Mouse (Mus musculus): ENCODE measurements around the gene Atxn2. TPM values are rescaled to one million over a fixed set of nuclear protein-coding genes. Genes with fewer than 3 reads are reported as not detected.

The Atxn2 gene
- total RNA-seq, 1 experiment from 2014 or later: 64.1 TPM

GRCm38 (mm10) chr5:121831002-121831601 lies 120.0 kb downstream of the Atxn2 start:
- no peak for ATAC-seq (replicated peaks; ENCODE audit: low read depth, poor library complexity, severe bottlenecking)

- ATAC-seq (replicated peaks; ENCODE audit: low read depth, poor library complexity, severe bottlenecking): no peak
These were observed 121.4 kb downstream of the Atxn2 start for GRCm38 (mm10) chr5:121832376-121833155.

DNA sequence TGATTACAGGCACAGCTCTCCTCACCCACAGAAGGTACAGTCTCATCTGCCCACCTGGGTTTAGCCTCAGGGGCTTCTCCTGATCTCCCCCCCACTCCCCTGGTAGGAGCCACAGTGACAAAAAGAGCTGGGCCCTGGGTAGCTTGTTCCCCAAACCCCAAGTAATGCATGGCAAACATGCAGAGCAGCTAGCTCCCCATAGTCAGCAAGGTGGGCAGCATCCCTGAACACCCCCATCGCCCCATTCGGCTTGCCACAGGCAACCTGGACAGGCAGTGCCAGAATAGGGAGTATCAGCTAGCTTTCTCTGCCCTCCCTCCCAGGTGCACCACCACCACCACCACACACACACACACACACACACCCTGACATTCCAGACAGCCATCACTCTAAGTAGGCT lies 122.0 kb downstream of the Atxn2 start:
- ATAC-seq (replicated peaks; ENCODE audit: low read depth, poor library complexity, severe bottlenecking): no peak

DNA sequence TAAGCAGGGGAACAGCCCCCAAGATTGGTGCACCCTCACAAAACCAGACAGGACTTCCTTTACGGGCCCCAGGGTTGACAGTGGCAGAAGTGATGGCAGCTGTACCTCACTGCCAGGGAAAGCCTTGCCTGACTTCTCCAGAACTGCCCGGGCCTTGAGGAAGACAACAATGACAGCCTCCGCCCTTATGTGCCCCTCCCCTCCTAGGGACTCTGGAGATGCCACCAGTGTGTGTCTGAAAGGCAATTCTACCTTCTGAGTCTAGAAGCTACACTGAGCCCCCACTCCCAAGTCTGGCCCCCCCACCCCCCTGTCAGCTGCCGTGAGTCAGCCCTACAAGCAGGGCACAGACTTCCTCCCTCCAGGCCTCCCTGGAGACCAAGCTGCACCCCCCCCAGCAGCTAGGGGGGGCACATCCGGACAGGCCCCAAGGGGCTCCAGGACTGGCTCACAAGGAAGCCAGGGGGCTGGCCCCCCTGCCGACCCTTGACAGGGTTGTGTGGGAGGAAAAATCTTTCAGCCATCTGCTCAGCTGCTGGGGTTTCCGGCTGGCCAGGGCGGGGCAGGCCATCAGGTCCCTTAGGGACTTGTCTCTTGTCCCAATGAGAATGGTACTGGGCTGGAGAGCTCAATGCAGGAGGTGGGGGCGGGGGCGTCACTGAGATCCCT lies 122.6 kb downstream of the Atxn2 start:
- ATAC-seq (replicated peaks; ENCODE audit: low read depth, poor library complexity, severe bottlenecking): peak; percentile 12

GRCm38 (mm10) chr5:121834241-121834606 lies 123.1 kb downstream of the Atxn2 start:
- ATAC-seq (replicated peaks; ENCODE audit: low read depth, poor library complexity, severe bottlenecking): no peak

- ATAC-seq (replicated peaks; ENCODE audit: low read depth, poor library complexity, severe bottlenecking): no peak
These were observed 124.0 kb downstream of the Atxn2 start for GRCm38 (mm10) chr5:121834991-121835747.

DNA sequence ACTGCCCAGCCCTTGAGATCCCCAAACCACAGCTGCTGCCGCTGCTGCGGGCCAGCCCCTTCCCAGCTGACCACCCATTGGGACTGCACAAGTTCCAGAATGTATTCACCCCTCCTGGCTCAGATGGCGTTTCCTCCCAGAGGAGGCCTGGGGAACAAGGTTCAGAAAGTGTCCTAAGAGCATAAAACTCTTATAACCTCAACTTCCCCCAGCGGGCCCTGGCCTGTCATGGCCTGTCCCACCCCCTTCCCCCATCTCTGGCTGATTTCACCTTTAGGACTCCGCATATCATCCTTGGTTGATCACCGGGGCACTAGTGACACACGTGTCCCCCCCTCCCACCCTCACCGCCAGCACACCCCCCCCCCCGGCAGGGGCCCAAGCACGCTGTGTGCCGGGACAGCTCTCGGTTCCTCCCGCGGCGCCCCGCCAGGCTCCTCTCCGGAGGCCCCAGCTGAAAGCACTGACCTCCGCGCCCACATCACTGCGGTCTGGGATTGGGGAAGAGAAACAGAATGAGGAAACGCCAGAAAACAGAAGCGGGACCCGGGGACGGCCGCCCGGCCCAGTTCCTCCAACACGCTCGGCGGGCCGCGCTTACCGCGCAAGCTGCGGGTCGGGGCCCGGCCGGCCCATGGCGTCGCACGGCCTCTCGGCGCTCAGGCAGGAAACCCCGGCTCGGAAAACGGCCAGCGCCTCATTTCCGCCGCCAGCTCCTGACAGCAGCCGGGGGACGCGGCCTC lies 125.0 kb downstream of the Atxn2 start:
- ATAC-seq (replicated peaks; ENCODE audit: low read depth, poor library complexity, severe bottlenecking): peak; percentile 19; the same call in 1 of the 2 replicates

GRCm38 (mm10) chr5:121836692-121837415 lies 125.7 kb downstream of the Atxn2 start:
- ATAC-seq (replicated peaks; ENCODE audit: low read depth, poor library complexity, severe bottlenecking): peak; percentile 52

GRCm38 (mm10) chr5:121837441-121838340 lies 126.6 kb downstream of the Atxn2 start, which contains the start of gene Sh2b3:
Gene Sh2b3, minus strand, starts transcription at chr5:121837646.
- no peak for ATAC-seq (replicated peaks; ENCODE audit: low read depth, poor library complexity, severe bottlenecking)

GRCm38 (mm10) chr5:121838341-121839127 lies 127.4 kb downstream of the Atxn2 start:
- peak; percentile 36 for ATAC-seq (replicated peaks; ENCODE audit: low read depth, poor library complexity, severe bottlenecking)

- ATAC-seq (replicated peaks; ENCODE audit: low read depth, poor library complexity, severe bottlenecking): no peak
These were observed 128.0 kb downstream of the Atxn2 start for GRCm38 (mm10) chr5:121839128-121839473.

DNA sequence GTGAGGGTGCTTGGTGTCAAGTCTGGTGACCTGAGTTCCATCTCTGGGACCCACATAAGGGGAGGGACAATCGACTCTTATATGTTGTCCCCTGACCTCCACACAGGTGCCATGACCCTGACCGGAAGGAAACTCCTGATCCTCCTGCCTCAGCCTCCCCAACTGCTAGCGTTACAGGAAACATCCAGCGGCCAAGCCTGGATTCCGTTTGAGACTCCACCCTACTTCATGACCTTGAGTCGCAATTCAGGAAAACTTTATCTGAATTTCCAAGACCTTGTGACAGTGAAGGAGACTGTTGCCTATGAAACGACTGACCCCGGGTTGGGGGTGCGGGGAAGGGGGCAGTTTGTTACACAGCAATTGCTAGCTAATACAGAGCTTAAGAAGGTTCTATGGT lies 130.4 kb downstream of the Atxn2 start:
- ATAC-seq (replicated peaks; ENCODE audit: low read depth, poor library complexity, severe bottlenecking): no peak

- no peak for ATAC-seq (replicated peaks; ENCODE audit: low read depth, poor library complexity, severe bottlenecking)
These were observed 130.8 kb downstream of the Atxn2 start for GRCm38 (mm10) chr5:121841973-121842372.

DNA sequence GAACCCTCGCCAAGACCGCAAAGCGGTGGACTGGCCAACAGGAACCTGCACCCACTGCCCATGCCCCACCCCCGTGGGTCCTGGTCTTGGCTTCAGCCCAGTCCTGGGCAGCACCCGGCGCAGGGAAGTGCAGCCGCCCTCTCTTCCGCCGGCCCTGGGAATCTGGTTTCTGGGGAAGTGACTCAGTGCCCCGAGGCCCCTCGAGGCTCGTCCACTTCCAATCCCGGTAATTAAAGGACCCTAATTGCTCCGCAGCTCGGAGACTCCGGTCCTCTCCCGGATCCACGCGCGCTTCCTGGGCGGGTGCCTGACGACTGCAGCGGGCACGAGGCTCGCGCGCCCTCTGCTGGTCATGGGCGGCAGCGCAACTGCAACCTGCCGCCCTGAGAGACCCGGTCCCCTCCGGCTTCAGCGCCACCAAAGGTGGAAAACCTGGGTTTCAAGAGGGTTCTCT lies 131.6 kb downstream of the Atxn2 start:
- ATAC-seq (replicated peaks; ENCODE audit: low read depth, poor library complexity, severe bottlenecking): peak; percentile 51

DNA sequence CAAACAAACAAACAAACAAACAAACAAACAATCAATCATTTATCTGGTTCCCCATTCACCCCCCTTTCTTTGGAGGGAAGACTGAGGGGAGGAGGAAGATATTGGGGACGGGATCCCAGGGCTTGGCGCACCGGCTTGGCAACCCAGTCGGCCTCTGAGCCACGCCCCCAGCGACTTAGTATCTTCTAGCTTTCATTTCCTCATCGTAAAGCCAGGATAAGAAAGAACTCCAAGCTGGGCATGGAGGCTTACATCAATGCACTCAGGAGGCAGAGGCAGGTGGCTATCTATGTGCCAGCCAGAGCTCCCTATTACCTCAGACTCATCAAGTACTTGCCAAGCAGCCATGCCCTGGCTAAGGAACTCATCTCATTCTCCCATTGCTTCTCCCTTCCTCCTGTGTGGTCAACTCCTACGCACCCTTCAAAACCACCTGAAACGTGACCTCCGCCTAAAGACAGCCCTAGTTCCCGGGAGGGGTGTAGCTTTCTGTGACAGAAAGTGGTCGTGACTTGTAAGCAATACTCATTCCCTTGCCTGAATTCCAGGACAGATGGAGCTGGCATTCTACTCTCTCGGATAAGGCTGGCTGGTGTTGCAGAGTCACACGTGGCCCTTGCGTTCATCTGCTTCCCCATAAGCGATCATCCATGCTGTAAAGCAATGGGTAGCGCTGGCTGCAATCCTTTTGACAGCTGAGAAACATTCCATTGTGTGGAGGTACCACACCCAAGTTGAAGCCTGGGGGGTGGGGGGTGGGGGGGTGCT lies 132.2 kb downstream of the Atxn2 start:
- peak; percentile 7; the same call in 1 of the 2 replicates for ATAC-seq (replicated peaks; ENCODE audit: low read depth, poor library complexity, severe bottlenecking)

GRCm38 (mm10) chr5:121845361-121845760 lies 134.2 kb downstream of the Atxn2 start:
- ATAC-seq (replicated peaks; ENCODE audit: low read depth, poor library complexity, severe bottlenecking): no peak

DNA sequence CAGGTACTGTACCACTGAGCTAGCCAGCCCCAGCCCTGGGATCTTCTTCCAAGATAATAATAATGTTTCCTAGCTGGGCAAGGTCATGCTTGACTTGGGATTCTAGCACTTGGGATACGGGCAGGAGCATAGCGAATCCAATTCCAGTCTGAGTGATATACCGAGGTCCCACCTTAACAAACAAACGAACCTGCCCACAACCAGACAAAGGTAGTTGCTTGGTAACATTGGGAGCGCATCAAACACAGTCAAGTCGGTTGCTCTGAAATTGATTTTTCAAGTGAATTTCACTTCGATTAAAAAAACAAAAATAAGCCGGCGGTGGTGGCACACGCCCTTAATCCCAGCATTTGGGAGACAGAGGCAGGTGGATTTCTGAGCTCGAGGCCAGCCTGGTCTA lies 135.2 kb downstream of the Atxn2 start:
- ATAC-seq (replicated peaks; ENCODE audit: low read depth, poor library complexity, severe bottlenecking): no peak
